In genomic region chr9:54299792-54300191, GRCm38 (mm10) we compare ENCODE assay signal across 34 mouse cellular contexts. TPM values are rescaled to one million over a fixed set of nuclear protein-coding genes. Genes with fewer than 3 reads are reported as not detected.
A peak's percentile ranks its signal among the peaks of the same experiment; 100 is the strongest.
DNase-seq lines count a peak whose midpoint lies in the region; ATAC-seq and TF ChIP-seq lines count a peak whose summit lies in the region.
"Had no signal": no experiment of that assay in that cellular context is flagged by ENCODE, and none has a peak within 500 bp of the region (broad histone marks: within the 10 kb centered on the region; RNA-seq: fewer than 3 reads in every experiment).

No protein-coding gene starts in this region.

- TF ChIP-seq CTCF in kidney, postnatal 0 days (IDR thresholded peaks at IDR 0.05; ENCODE audit: low read depth) = no peak

- no peak overlapping the region for H3K9ac ChIP-seq in heart, embryonic 12.5 days
- no peak overlapping the region for H3K9ac ChIP-seq in kidney, embryonic 16.5 days (replicated peaks; ENCODE audit: low read length)
- H3K9ac ChIP-seq in kidney, postnatal 0 days (ENCODE audit: low read depth, low read length) = no peak overlapping the region
- no peak overlapping the region for H3K9ac ChIP-seq in forebrain, embryonic 14.5 days (ENCODE audit: low read length)
- H3K9ac ChIP-seq: forebrain, embryonic 13.5 days; hindbrain, embryonic 13.5 days; limb, embryonic 12.5 days; liver, embryonic 14.5 days; lung, embryonic 15.5 days; neural tube, embryonic 12.5 days had no signal

- no peak for ATAC-seq in heart, embryonic 12.5 days (ENCODE audit: insufficient number of reproducible peaks, low FRiP score)
- 0 out of 2 replicates have a peak, but pooled peaks have one; percentile 35 for ATAC-seq in kidney, embryonic 16.5 days (ENCODE audit: low FRiP score, low TSS enrichment)
- 0 out of 2 replicates have a peak, but pooled peaks have one; percentile 46 for ATAC-seq in kidney, postnatal 0 days (replicated peaks; ENCODE audit: low FRiP score, low read depth)
- ATAC-seq in forebrain, embryonic 14.5 days = no peak
- ATAC-seq: CD4-positive, CD25-positive, alpha-beta regulatory T cell, adult 4 months; forebrain, embryonic 13.5 days; midbrain, embryonic 16.5 days had no signal

- H3K9me3 ChIP-seq in heart, embryonic 12.5 days (replicated peaks) = no peaks in the 10 kb centered on the region
- H3K9me3 ChIP-seq in kidney, embryonic 16.5 days (ENCODE audit: low read length) = no peaks in the 10 kb centered on the region
- H3K9me3 ChIP-seq in kidney, postnatal 0 days (replicated peaks; ENCODE audit: low read length) = no peaks in the 10 kb centered on the region
- no peaks in the 10 kb centered on the region for H3K9me3 ChIP-seq in forebrain, embryonic 14.5 days (replicated peaks; ENCODE audit: control insufficient read depth, low read length)
- H3K9me3 ChIP-seq: forebrain, embryonic 13.5 days; G1E; heart, embryonic 10.5 days; hindbrain, embryonic 13.5 days; limb, embryonic 12.5 days; lung, embryonic 15.5 days; neural tube, embryonic 12.5 days had no signal

- H3K4me2 ChIP-seq in heart, embryonic 12.5 days = no peak overlapping the region
- no peak overlapping the region for H3K4me2 ChIP-seq in kidney, embryonic 16.5 days (replicated peaks; ENCODE audit: low read depth, low read length)
- H3K4me2 ChIP-seq in kidney, postnatal 0 days (ENCODE audit: low read length) = no peak overlapping the region
- H3K4me2 ChIP-seq in forebrain, embryonic 14.5 days (ENCODE audit: low read length) = no peak overlapping the region
- H3K4me2 ChIP-seq: forebrain, embryonic 13.5 days; hindbrain, embryonic 13.5 days; limb, embryonic 12.5 days; lung, embryonic 15.5 days; midbrain, embryonic 11.5 days; neural tube, embryonic 12.5 days had no signal

- H3K4me3 ChIP-seq in heart, embryonic 12.5 days = no peak overlapping the region
- H3K4me3 ChIP-seq in kidney, embryonic 16.5 days (ENCODE audit: low read length) = no peak overlapping the region
- no peak overlapping the region for H3K4me3 ChIP-seq in kidney, postnatal 0 days (replicated peaks; ENCODE audit: low read depth, low read length)
- H3K4me3 ChIP-seq in forebrain, embryonic 14.5 days (ENCODE audit: low read depth, low read length) = no peak overlapping the region
- H3K4me3 ChIP-seq: forebrain, embryonic 13.5 days; heart, embryonic 10.5 days; hindbrain, embryonic 13.5 days; layer of hippocampus, adult 2 months; left cerebral cortex, adult 2 months; limb, embryonic 12.5 days; lung, embryonic 15.5 days; neural tube, embryonic 12.5 days had no signal

- no peaks in the 10 kb centered on the region for H3K4me1 ChIP-seq in heart, embryonic 12.5 days (replicated peaks)
- H3K4me1 ChIP-seq in kidney, embryonic 16.5 days (ENCODE audit: insufficient read depth, low read length) = no peaks in the 10 kb centered on the region
- no peaks in the 10 kb centered on the region for H3K4me1 ChIP-seq in kidney, postnatal 0 days (replicated peaks; ENCODE audit: insufficient read depth, low read length)
- H3K4me1 ChIP-seq in forebrain, embryonic 14.5 days (ENCODE audit: control insufficient read depth, insufficient read depth, low read length) = no peaks in the 10 kb centered on the region
- H3K4me1 ChIP-seq: forebrain, embryonic 13.5 days; heart, embryonic 10.5 days; hindbrain, embryonic 13.5 days; limb, embryonic 12.5 days; lung, embryonic 15.5 days; neural tube, embryonic 12.5 days had no signal

- H3K27ac ChIP-seq in heart, embryonic 12.5 days (ENCODE audit: poor library complexity, severe bottlenecking) = no peak overlapping the region
- H3K27ac ChIP-seq in kidney, embryonic 16.5 days (ENCODE audit: low read length) = no peak overlapping the region
- no peak overlapping the region for H3K27ac ChIP-seq in kidney, postnatal 0 days
- H3K27ac ChIP-seq in forebrain, embryonic 14.5 days (ENCODE audit: low read depth, low read length) = no peak overlapping the region
- H3K27ac ChIP-seq: forebrain, embryonic 13.5 days; heart, embryonic 10.5 days; hindbrain, embryonic 13.5 days; layer of hippocampus, adult 2 months; left cerebral cortex, adult 2 months; limb, embryonic 12.5 days; liver, embryonic 14.5 days; lung, embryonic 15.5 days; neural tube, embryonic 12.5 days; stomach, postnatal 0 days had no signal

- H3K27me3 ChIP-seq in heart, embryonic 12.5 days (replicated peaks) = no peaks in the 10 kb centered on the region
- no peaks in the 10 kb centered on the region for H3K27me3 ChIP-seq in kidney, embryonic 16.5 days (ENCODE audit: insufficient read depth, low read length)
- H3K27me3 ChIP-seq in kidney, postnatal 0 days (ENCODE audit: insufficient read depth, low read length) = no peaks in the 10 kb centered on the region
- H3K27me3 ChIP-seq in forebrain, embryonic 14.5 days (replicated peaks; ENCODE audit: control insufficient read depth, insufficient read depth, low read length) = no peaks in the 10 kb centered on the region
- H3K27me3 ChIP-seq: forebrain, embryonic 13.5 days; hindbrain, embryonic 13.5 days; limb, embryonic 12.5 days; lung, embryonic 15.5 days; neural tube, embryonic 12.5 days had no signal

- H3K36me3 ChIP-seq in heart, embryonic 12.5 days = no peaks in the 10 kb centered on the region
- H3K36me3 ChIP-seq in kidney, embryonic 16.5 days (ENCODE audit: insufficient read depth, low read length) = no peaks in the 10 kb centered on the region
- no peaks in the 10 kb centered on the region for H3K36me3 ChIP-seq in kidney, postnatal 0 days (ENCODE audit: insufficient read depth, low read length)
- no peaks in the 10 kb centered on the region for H3K36me3 ChIP-seq in forebrain, embryonic 14.5 days (ENCODE audit: control insufficient read depth, insufficient read depth, low read length)
- H3K36me3 ChIP-seq: G1E; heart, embryonic 10.5 days; hindbrain, embryonic 13.5 days; limb, embryonic 12.5 days; lung, embryonic 15.5 days; neural tube, embryonic 12.5 days had no signal

- peak; percentile 78 for DNase-seq in heart, adult 11 months
- DNase-seq in kidney, adult 18-20 months = no peak
- DNase-seq in ES-CJ7 (ENCODE audit: low read depth, low spot score) = peak; percentile 17
- no peak for DNase-seq in kidney, postnatal 0 days (ENCODE audit: low spot score)
- no peak for DNase-seq in forebrain, embryonic 14.5 days (ENCODE audit: low spot score)
- DNase-seq in natural killer cell, adult 2 months (ENCODE audit: low spot score in 2 of 2) = no peak
- DNase-seq: cerebellum, adult 11 months; cerebellum, adult 9-10 months; cerebellum, postnatal 36 days; gastrocnemius, postnatal 14 days; heart, postnatal 4 days; lung, postnatal 36 days; right cerebral cortex, postnatal 4 days; thymus, adult 18-20 months; thymus, postnatal 4 days had no signal

RNA-seq across cellular contexts. Expression of gene Gldn, which starts 13.5 kb away (rescaled TPM):
- not detected in 2 replicates for polyA plus RNA-seq in heart, embryonic 12.5 days (2016; fragmentation: Nextera tagmentation; extraction: Ambion mirVana)
- 3.9 and 5.0 TPM in 2 replicates for polyA plus RNA-seq in kidney, embryonic 16.5 days (2015; fragmentation: Nextera tagmentation; extraction: Ambion mirVana)
- 4.6 and 5.4 TPM in 2 replicates for polyA plus RNA-seq in kidney, postnatal 0 days (2015; fragmentation: Nextera tagmentation; extraction: Ambion mirVana)
- 0.20 and 0.27 TPM in 2 replicates for polyA plus RNA-seq in forebrain, embryonic 14.5 days (2014; fragmentation: Nextera tagmentation; extraction: Ambion mirVana)
- polyA plus RNA-seq: CD4-positive, CD25-positive, alpha-beta regulatory T cell, adult 4 months; G1E; heart, embryonic 16.5 days; liver, embryonic 14.5 days; lung, embryonic 15.5 days; stomach, postnatal 0 days had no signal

RNA-seq across cellular contexts. Expression of gene Cyp19a1, which starts 31.9 kb away (rescaled TPM):
- not detected in 2 replicates for polyA plus RNA-seq in heart, embryonic 12.5 days (2016; fragmentation: Nextera tagmentation; extraction: Ambion mirVana)
- not detected in 2 replicates for polyA plus RNA-seq in kidney, embryonic 16.5 days (2015; fragmentation: Nextera tagmentation; extraction: Ambion mirVana)
- not detected in 2 replicates for polyA plus RNA-seq in kidney, postnatal 0 days (2015; fragmentation: Nextera tagmentation; extraction: Ambion mirVana)
- polyA plus RNA-seq in forebrain, embryonic 14.5 days (2014; fragmentation: Nextera tagmentation; extraction: Ambion mirVana) = 0.19 and 0.72 TPM in 2 replicates
- polyA plus RNA-seq: embryonic facial prominence, embryonic 11.5 days; G1E; heart, embryonic 10.5 days; heart, embryonic 16.5 days; hindbrain, embryonic 13.5 days; limb, embryonic 12.5 days; liver, embryonic 14.5 days; lung, embryonic 15.5 days; midbrain, embryonic 11.5 days; spleen, adult 2 months; stomach, postnatal 0 days had no signal

Comparison
In these comparisons a context has a peak if more than half of its experiments do, and no peak if none do; other contexts are left out.
1. DNase-seq: peak in heart, adult 11 months (single experiment) and ES-CJ7 (single experiment); none in kidney, adult 18-20 months (single experiment), kidney, postnatal 0 days (single experiment), forebrain, embryonic 14.5 days (single experiment) and natural killer cell, adult 2 months (0 of 2).
2. ATAC-seq: peak in kidney, embryonic 16.5 days (single experiment) and kidney, postnatal 0 days (single experiment); none in heart, embryonic 12.5 days (single experiment) and forebrain, embryonic 14.5 days (single experiment).